Mouse (Mus musculus): ENCODE measurements at regions not wholly inside any gene's neighbourhood (a gene's known extent, or its start where the extent isn't known, plus 50 kb on each side); places are given as distances from the start of the nearest gene placed in this dataset.

- no peak for TF ChIP-seq CTCF (IDR thresholded peaks at IDR 0.05; ENCODE audit: low read depth, low read length)
- TF ChIP-seq POLR2A (IDR thresholded peaks at IDR 0.05; ENCODE audit: borderline replicate concordance, low read depth, low read length): no peak
- Histone ChIP-seq H3K27ac (ENCODE audit: insufficient read depth, low read depth, low read length) (no peak overlapping the region), H3K4me1 (ENCODE audit: control insufficient read depth, insufficient read depth, low read length) (no peaks in the 10 kb centered on the region), H3K4me3 (ENCODE audit: insufficient read depth, low read length) (no peak overlapping the region)
These were observed 273.5 kb downstream of the Matn1 start for GRCm38 (mm10) chr4:131217571-131218155.

- Histone ChIP-seq H3K4me3 (ENCODE audit: insufficient read depth, low read length) (no peak overlapping the region), H3K4me1 (ENCODE audit: control insufficient read depth, insufficient read depth, low read length) (no peaks in the 10 kb centered on the region), H3K27ac (ENCODE audit: insufficient read depth, low read depth, low read length) (no peak overlapping the region)
- TF ChIP-seq CTCF (IDR thresholded peaks at IDR 0.05; ENCODE audit: low read depth, low read length) (no peak), POLR2A (IDR thresholded peaks at IDR 0.05; ENCODE audit: borderline replicate concordance, low read depth, low read length) (no peak)
These were observed 276.8 kb downstream of the Matn1 start for GRCm38 (mm10) chr4:131220966-131221365.

GRCm38 (mm10) chr4:131230361-131230760, 286.2 kb downstream of the Matn1 start:
- Histone ChIP-seq H3K4me3 (ENCODE audit: insufficient read depth, low read length) (no peak overlapping the region), H3K27ac (ENCODE audit: insufficient read depth, low read depth, low read length) (no peak overlapping the region), H3K4me1 (ENCODE audit: control insufficient read depth, insufficient read depth, low read length) (no peaks in the 10 kb centered on the region)
- TF ChIP-seq CTCF (IDR thresholded peaks at IDR 0.05; ENCODE audit: low read depth, low read length) (no peak), POLR2A (IDR thresholded peaks at IDR 0.05; ENCODE audit: borderline replicate concordance, low read depth, low read length) (no peak)

GRCm38 (mm10) chr4:131236611-131237031, 292.4 kb downstream of the Matn1 start:
- H3K4me1 ChIP-seq (ENCODE audit: control insufficient read depth, insufficient read depth, low read length): no peaks in the 10 kb centered on the region
- no peak overlapping the region for H3K4me3 ChIP-seq (ENCODE audit: insufficient read depth, low read length)
- no peak for TF ChIP-seq CTCF (IDR thresholded peaks at IDR 0.05; ENCODE audit: low read depth, low read length)
- H3K27ac ChIP-seq (ENCODE audit: insufficient read depth, low read depth, low read length): no peak overlapping the region

- Histone ChIP-seq H3K4me3 (ENCODE audit: insufficient read depth, low read length) (no peak overlapping the region), H3K4me1 (ENCODE audit: control insufficient read depth, insufficient read depth, low read length) (no peaks in the 10 kb centered on the region), H3K27ac (ENCODE audit: insufficient read depth, low read depth, low read length) (no peak overlapping the region)
- TF ChIP-seq CTCF (IDR thresholded peaks at IDR 0.05; ENCODE audit: low read depth, low read length): no peak
These were observed 294.4 kb downstream of the Matn1 start for GRCm38 (mm10) chr4:131238591-131238990.

GRCm38 (mm10) chr4:131239132-131239531, 294.9 kb downstream of the Matn1 start:
- Histone ChIP-seq H3K27ac (ENCODE audit: insufficient read depth, low read depth, low read length) (no peak overlapping the region), H3K4me3 (ENCODE audit: insufficient read depth, low read length) (no peak overlapping the region), H3K4me1 (ENCODE audit: control insufficient read depth, insufficient read depth, low read length) (no peaks in the 10 kb centered on the region)
- TF ChIP-seq CTCF (IDR thresholded peaks at IDR 0.05; ENCODE audit: low read depth, low read length) (no peak), POLR2A (IDR thresholded peaks at IDR 0.05; ENCODE audit: borderline replicate concordance, low read depth, low read length) (no peak)

- Histone ChIP-seq H3K4me3 (ENCODE audit: insufficient read depth, low read length) (no peak overlapping the region), H3K4me1 (ENCODE audit: control insufficient read depth, insufficient read depth, low read length) (no peaks in the 10 kb centered on the region), H3K27ac (ENCODE audit: insufficient read depth, low read depth, low read length) (no peak overlapping the region)
- TF ChIP-seq CTCF (IDR thresholded peaks at IDR 0.05; ENCODE audit: low read depth, low read length) (no peak), POLR2A (IDR thresholded peaks at IDR 0.05; ENCODE audit: borderline replicate concordance, low read depth, low read length) (no peak)
These were observed 296.3 kb downstream of the Matn1 start for GRCm38 (mm10) chr4:131240457-131240856.

GRCm38 (mm10) chr4:131242250-131242649, 298.1 kb downstream of the Matn1 start:
- H3K4me3 ChIP-seq (ENCODE audit: insufficient read depth, low read length): no peak overlapping the region
- TF ChIP-seq CTCF (IDR thresholded peaks at IDR 0.05; ENCODE audit: low read depth, low read length) (no peak), POLR2A (IDR thresholded peaks at IDR 0.05; ENCODE audit: borderline replicate concordance, low read depth, low read length) (no peak)
- H3K27ac ChIP-seq (ENCODE audit: insufficient read depth, low read depth, low read length): no peak overlapping the region
- no peaks in the 10 kb centered on the region for H3K4me1 ChIP-seq (ENCODE audit: control insufficient read depth, insufficient read depth, low read length)

- no peak overlapping the region for H3K27ac ChIP-seq (ENCODE audit: insufficient read depth, low read depth, low read length)
- TF ChIP-seq POLR2A (IDR thresholded peaks at IDR 0.05; ENCODE audit: borderline replicate concordance, low read depth, low read length) (no peak), CTCF (IDR thresholded peaks at IDR 0.05; ENCODE audit: low read depth, low read length) (no peak)
- no peaks in the 10 kb centered on the region for H3K4me1 ChIP-seq (ENCODE audit: control insufficient read depth, insufficient read depth, low read length)
- no peak overlapping the region for H3K4me3 ChIP-seq (ENCODE audit: insufficient read depth, low read length)
These were observed 299.7 kb downstream of the Matn1 start for GRCm38 (mm10) chr4:131243744-131244387.

- Histone ChIP-seq H3K4me3 (ENCODE audit: insufficient read depth, low read length) (no peak overlapping the region), H3K27ac (ENCODE audit: insufficient read depth, low read depth, low read length) (no peak overlapping the region), H3K4me1 (ENCODE audit: control insufficient read depth, insufficient read depth, low read length) (no peaks in the 10 kb centered on the region)
- no peak for TF ChIP-seq POLR2A (IDR thresholded peaks at IDR 0.05; ENCODE audit: borderline replicate concordance, low read depth, low read length)
- TF ChIP-seq CTCF (IDR thresholded peaks at IDR 0.05; ENCODE audit: low read depth, low read length): peak; percentile 56
These were observed 308.6 kb downstream of the Matn1 start for GRCm38 (mm10) chr4:131252602-131253442.

All from bone marrow macrophage, adult 2 months (primary cell).